Mouse (Mus musculus) forebrain, embryonic 13.5 days (tissue): ENCODE measurements around the gene Mr1. TPM values are rescaled to one million over a fixed set of nuclear protein-coding genes. Genes with fewer than 3 reads are reported as not detected.
A peak's percentile ranks its signal among the peaks of the same experiment; 100 is the strongest.

Experiments
- ATAC-seq: fragments of 200-750 bp; cut with Nextera tagmentation; 2 replicates; pipeline ENCODE4 v1.8.0; 2017
- H3K27ac ChIP-seq: fragments of 300-500 bp; sonication (generic); 2 replicates; pipeline ENCODE4 v1.5.1; 2015; ENCODE audit warnings: inconsistent platforms, mild to moderate bottlenecking, moderate library complexity
- H3K27me3 ChIP-seq: fragments of 300-500 bp; sonication (generic); 2 replicates; pipeline ENCODE4 v1.6.1; 2015; ENCODE audit warnings: mild to moderate bottlenecking, inconsistent platforms
- H3K36me3 ChIP-seq: fragments of 300-500 bp; sonication (generic); 2 replicates; pipeline ENCODE4 v1.6.1; 2015; ENCODE audit warnings: mild to moderate bottlenecking, inconsistent platforms; ENCODE audit not compliant: poor library complexity, severe bottlenecking
- H3K4me1 ChIP-seq: fragments of 300-500 bp; sonication (generic); 2 replicates; pipeline ENCODE4 v1.6.1; 2015; ENCODE audit warnings: inconsistent platforms
- H3K4me2 ChIP-seq: fragments of 300-500 bp; sonication (generic); 2 replicates; pipeline ENCODE4 v1.6.1; 2015; ENCODE audit warnings: inconsistent platforms, mild to moderate bottlenecking, moderate library complexity
- H3K4me3 ChIP-seq: fragments of 300-500 bp; sonication (generic); 2 replicates; pipeline ENCODE4 v1.5.1; 2015; ENCODE audit warnings: mild to moderate bottlenecking, inconsistent platforms
- H3K9ac ChIP-seq: fragments of 300-500 bp; sonication (generic); 2 replicates; pipeline ENCODE4 v1.6.1; 2015; ENCODE audit warnings: mild to moderate bottlenecking, inconsistent platforms
- H3K9me3 ChIP-seq: fragments of 300-500 bp; sonication (generic); replicated peaks from 2 replicates; pipeline ENCODE4 v1.6.1; 2016; ENCODE audit warnings: inconsistent platforms
- WGBS: fragments of 180-500 bp; shearing (Covaris S2); methylation state at CpG from one replicate; pipeline ENCODE4 v1.1.7; 2015; 5-methylcytosine and 5-hydroxymethylcytosine counted together
- polyA plus RNA-seq: library from polyadenylated mRNA; unstranded; fragments of >200 nt; fragmentation: Nextera tagmentation; extraction: Ambion mirVana; gene quantifications from 2 replicates; pipeline ENCODE4 v1.2.1, GENCODE M21; 2015

Gene Mr1
- polyA plus RNA-seq, 1 experiment from 2014 or later = 0.50 TPM

DNA sequence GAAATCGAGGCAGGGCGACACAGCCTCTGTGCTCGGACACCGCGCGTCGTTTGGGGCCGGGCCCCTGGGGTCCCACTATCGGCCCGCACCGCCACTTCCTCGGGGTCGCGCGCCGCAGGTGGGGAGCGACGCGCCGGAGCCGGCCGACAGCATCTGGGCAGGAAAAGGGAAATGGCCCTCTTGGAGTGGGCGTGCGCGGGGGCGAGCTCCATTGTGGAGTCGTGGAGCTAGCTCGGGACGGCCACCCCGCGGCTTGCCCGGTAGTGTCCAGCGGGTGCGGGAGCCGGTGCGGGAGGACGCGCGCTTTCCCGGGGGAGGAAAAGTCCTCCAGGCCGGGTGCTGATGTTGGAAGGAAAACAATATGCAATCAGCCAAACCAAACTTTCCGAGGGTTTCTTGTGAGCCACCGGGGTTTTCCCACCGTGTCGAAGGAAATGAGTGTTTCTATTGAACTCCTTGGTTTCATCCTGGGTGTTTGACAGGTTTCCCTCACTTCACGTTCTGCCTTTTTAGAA is 12.4 kb upstream of the Mr1 start:
- Histone ChIP-seq H3K4me2 (peak overlapping the region; percentile 74), H3K9me3 (no peaks in the 10 kb centered on the region), H3K27me3 (no peaks in the 10 kb centered on the region), H3K9ac (peak overlapping the region; percentile 92), H3K27ac (peak overlapping the region; percentile 85), H3K36me3 (no peaks in the 10 kb centered on the region), H3K4me1 (peaks cover 21% of the 10 kb centered on the region), H3K4me3 (peak overlapping the region; percentile 82)
- under 1% methylated on average over 46 of the region's 46 CpGs for WGBS
- ATAC-seq = peak; percentile 69; the same call in 1 of the 2 replicates

DNA sequence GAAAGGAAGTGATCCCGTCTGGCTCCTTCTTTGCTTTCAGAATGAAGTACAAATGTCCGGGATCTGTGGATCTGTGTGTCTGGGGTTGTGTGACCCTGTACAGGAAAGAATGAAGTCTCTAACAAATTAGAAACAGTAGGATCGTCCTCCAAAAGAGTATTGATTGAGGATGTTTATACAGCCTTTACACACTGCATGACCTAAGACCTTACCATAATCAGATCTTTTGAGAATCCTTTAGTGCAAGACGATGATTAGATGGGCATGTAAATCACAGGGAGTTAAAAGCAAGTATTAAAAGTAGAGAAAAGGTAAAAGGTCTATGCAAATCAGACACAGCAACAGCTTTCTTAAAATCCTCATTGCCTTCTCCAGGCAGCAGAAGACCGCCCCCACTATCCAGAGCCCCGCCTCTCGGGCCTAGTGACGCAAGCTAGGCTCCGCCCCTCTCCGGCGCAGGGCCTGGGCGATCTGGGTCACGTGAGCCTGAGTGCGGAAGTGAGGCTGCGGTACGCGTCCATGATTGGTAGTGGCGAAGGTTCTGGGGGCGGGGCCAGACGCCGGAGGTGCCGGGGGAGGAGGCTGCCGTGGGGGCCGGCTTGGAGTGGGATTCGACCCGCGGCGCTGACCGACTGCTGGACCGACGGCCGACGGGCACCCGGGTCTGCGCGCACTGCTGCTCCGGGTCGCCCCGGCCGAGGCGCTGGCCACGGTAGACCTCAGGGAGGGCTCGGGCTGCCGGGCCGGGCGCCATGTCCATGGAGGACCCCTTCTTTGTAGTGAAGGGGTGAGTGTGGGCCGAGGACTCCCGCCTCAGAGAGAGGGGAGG is 11.7 kb upstream of the Mr1 start, which contains the start of gene Stx6:
Stx6 (plus strand) TSS at position 575 of the 829 bp plus-strand sequence.
- peak within 1 kb of the TSS; percentile 74 for H3K4me2 ChIP-seq
- 4% methylated on average over 27 of the region's 48 CpGs for WGBS
- peak; percentile 99 for ATAC-seq
- peaks cover 20% of the 10 kb centered on the region for H3K4me1 ChIP-seq
- peak within 1 kb of the TSS; percentile 82 for H3K4me3 ChIP-seq
- H3K9me3 ChIP-seq = no peaks in the 10 kb centered on the region
- H3K27ac ChIP-seq = peak within 1 kb of the TSS; percentile 85
- H3K9ac ChIP-seq = peak within 1 kb of the TSS; percentile 92
- no peaks in the 10 kb centered on the region for H3K27me3 ChIP-seq
- no peaks in the 10 kb centered on the region for H3K36me3 ChIP-seq

DNA sequence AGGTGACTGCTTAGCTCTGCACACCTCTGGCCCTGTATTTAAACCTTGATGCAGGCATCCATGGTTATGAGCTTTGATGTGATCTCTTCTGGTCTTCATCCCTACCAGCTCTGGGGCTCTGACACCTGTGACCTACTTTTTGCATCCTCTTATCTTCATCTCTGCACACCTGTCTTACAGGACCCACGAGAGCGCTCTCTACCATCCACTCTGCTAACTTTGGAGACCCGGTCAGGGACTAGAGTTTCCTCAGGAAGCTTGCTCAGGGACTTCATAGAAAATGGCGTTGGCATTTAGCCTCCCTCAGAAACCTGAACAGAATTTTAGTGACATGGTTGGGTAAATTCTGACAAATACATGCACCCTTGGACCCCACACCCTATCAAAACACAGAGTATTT is 7.3 kb upstream of the Mr1 start:
- 74% methylated on average over 4 of the region's 4 CpGs for WGBS
- no peaks in the 10 kb centered on the region for H3K36me3 ChIP-seq
- no peaks in the 10 kb centered on the region for H3K27me3 ChIP-seq
- no peak overlapping the region for H3K27ac ChIP-seq
- H3K4me3 ChIP-seq = no peak overlapping the region
- no peak overlapping the region for H3K9ac ChIP-seq
- H3K9me3 ChIP-seq = no peaks in the 10 kb centered on the region
- no peak for ATAC-seq
- no peaks in the 10 kb centered on the region for H3K4me1 ChIP-seq
- no peak overlapping the region for H3K4me2 ChIP-seq

DNA sequence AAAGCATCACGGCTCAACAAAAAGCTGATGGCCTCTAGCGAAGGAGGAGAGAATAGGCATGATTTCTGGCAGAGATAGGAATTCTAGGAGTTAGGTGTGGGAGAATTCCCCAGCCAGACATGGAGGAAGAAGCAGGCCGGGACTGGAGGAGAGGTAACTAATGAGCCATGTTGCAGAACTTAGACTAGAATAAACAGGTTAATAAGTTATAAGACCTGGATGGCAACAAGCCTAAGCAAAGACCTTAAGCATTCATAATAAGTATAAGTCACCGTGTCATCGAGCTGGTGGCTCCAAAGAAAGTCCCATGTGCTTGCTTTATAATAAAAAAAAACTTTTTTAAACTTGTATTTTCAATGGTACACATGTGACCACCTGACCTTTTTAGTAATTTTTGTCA is 4.2 kb upstream of the Mr1 start:
- ATAC-seq = no peak
- no peak overlapping the region for H3K4me3 ChIP-seq
- H3K9ac ChIP-seq = no peak overlapping the region
- H3K36me3 ChIP-seq = no peaks in the 10 kb centered on the region
- no peaks in the 10 kb centered on the region for H3K9me3 ChIP-seq
- H3K4me2 ChIP-seq = no peak overlapping the region
- WGBS = 83% methylated on average over 5 of the region's 5 CpGs
- no peaks in the 10 kb centered on the region for H3K4me1 ChIP-seq
- no peak overlapping the region for H3K27ac ChIP-seq
- no peaks in the 10 kb centered on the region for H3K27me3 ChIP-seq

DNA sequence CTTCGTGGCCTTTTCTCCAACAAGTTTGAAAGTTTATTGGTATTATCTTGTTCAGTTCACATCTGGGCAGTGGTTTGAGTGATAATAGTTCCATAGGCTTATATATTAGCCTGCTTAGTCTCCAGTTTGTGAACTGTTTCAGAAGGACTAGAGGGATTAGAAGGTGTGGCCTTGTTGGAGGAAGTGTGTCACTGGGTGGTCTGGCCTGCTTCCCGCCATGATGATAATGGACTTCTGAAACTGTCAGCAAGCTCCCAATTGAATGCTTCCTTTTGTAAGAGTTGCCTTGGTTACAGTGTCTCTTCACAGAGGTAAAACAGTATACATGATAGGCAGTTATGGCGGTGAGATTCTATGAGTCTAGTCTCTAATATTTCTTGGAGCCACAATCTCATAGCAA is 2.8 kb upstream of the Mr1 start:
- Histone ChIP-seq H3K36me3 (no peaks in the 10 kb centered on the region), H3K27ac (no peak overlapping the region), H3K4me2 (no peak overlapping the region), H3K4me1 (no peaks in the 10 kb centered on the region), H3K4me3 (no peak overlapping the region), H3K27me3 (no peaks in the 10 kb centered on the region), H3K9ac (no peak overlapping the region), H3K9me3 (no peaks in the 10 kb centered on the region)
- no peak for ATAC-seq
- 87% methylated on average over 3 of the region's 3 CpGs for WGBS

DNA sequence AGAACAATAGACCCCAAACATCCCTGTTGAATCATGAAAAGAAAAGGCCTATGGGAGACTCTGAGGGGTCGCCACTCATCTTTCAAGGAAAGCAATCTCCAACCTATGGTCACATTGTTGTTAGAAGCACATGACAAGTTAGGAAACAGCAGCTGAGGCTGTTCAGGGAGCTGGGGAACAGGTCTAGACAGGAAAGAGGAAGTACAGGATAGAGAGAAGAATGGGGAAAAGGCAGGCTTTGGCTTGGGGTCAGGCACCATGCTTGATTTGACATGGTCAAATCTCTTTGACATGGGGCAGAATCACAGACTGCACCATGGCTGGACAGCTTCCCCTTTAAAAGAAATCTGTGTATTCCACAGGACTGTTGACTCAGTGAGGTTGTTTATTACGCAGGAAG is 614 bp upstream of the Mr1 start:
- Histone ChIP-seq H3K4me3 (no peak overlapping the region), H3K4me1 (no peaks in the 10 kb centered on the region), H3K36me3 (no peaks in the 10 kb centered on the region), H3K9me3 (no peaks in the 10 kb centered on the region), H3K4me2 (no peak overlapping the region), H3K27me3 (no peaks in the 10 kb centered on the region), H3K27ac (no peak overlapping the region), H3K9ac (no peak overlapping the region)
- WGBS = 92% methylated on average over 2 of the region's 2 CpGs
- no peak for ATAC-seq

DNA sequence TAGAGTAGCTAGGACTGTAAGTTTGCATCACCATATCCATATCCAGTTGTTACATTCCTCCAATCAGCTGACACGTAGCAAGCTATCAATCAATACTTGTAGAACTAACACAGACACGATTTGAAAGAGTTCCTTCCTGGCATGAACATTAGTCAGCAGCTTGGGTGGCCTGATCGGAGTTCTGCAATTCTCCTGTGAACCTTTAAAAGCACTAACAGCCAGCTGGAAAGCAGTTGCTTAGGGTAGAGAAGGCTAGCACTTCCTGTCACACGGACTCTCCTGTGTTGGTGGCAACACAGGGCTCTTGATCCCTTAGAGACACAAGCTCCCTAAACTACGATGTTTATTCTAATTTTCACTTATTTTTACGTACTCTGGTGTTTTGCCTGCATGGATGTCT is 994 bp downstream of the Mr1 start:
- no peak overlapping the region for H3K4me2 ChIP-seq
- no peak for ATAC-seq
- H3K36me3 ChIP-seq = no peaks in the 10 kb centered on the region
- H3K9ac ChIP-seq = no peak overlapping the region
- H3K9me3 ChIP-seq = no peaks in the 10 kb centered on the region
- no peak overlapping the region for H3K27ac ChIP-seq
- H3K27me3 ChIP-seq = no peaks in the 10 kb centered on the region
- WGBS = 77% methylated on average over 6 of the region's 6 CpGs
- no peaks in the 10 kb centered on the region for H3K4me1 ChIP-seq
- H3K4me3 ChIP-seq = no peak overlapping the region

DNA sequence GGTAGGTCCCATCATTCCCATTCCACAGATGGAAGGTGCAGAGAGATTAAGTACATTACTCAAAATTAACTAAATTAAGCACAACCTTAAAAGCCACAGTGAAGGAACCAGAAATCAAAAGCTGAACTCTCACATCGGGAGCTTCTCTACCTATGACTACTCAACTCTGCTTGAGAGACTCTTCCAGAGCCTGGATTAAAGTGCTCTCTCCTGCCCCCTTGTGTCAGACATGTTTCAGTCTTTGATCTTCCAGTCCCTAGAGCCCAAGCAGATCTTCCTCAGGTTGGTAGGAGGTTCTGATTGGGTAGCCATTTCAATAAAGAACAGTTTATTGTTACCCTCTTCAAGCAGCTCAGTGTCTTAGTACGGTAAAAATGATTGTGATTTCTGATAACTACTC is 6.5 kb downstream of the Mr1 start:
- 72% methylated on average over 2 of the region's 2 CpGs for WGBS
- no peak for ATAC-seq

DNA sequence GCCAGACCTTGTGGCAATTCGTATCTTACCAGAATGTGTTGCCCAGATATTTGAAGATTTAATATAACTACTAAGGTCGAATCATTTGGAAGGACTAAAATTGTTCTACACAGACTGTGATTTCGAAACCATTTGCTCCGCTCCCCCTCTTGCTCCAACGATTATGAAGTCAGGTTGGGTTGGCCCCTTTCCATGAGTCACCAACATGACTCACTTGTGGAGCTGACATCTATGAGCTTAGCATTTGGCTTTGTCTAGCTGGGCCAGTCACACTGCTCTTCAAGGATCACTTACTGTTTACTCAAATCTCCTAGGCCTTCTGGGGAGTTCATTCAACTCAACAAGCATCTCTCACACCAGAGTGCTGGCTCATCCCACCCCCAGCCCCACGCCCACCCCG is 7.8 kb downstream of the Mr1 start:
- Histone ChIP-seq H3K4me2 (no peak overlapping the region), H3K36me3 (no peaks in the 10 kb centered on the region), H3K4me3 (no peak overlapping the region), H3K27ac (no peak overlapping the region), H3K27me3 (no peaks in the 10 kb centered on the region), H3K9ac (no peak overlapping the region), H3K9me3 (no peaks in the 10 kb centered on the region), H3K4me1 (no peaks in the 10 kb centered on the region)
- ATAC-seq = no peak
- 95% methylated on average over 7 of the region's 7 CpGs for WGBS

More for the DNA sequence above, 6.5 kb downstream of the Mr1 start:
- H3K9ac ChIP-seq = no peak overlapping the region
- no peak overlapping the region for H3K27ac ChIP-seq
- H3K4me2 ChIP-seq = no peak overlapping the region
- no peaks in the 10 kb centered on the region for H3K36me3 ChIP-seq
- H3K27me3 ChIP-seq = no peaks in the 10 kb centered on the region
- H3K4me1 ChIP-seq = no peaks in the 10 kb centered on the region
- H3K9me3 ChIP-seq = no peaks in the 10 kb centered on the region
- H3K4me3 ChIP-seq = no peak overlapping the region

DNA sequence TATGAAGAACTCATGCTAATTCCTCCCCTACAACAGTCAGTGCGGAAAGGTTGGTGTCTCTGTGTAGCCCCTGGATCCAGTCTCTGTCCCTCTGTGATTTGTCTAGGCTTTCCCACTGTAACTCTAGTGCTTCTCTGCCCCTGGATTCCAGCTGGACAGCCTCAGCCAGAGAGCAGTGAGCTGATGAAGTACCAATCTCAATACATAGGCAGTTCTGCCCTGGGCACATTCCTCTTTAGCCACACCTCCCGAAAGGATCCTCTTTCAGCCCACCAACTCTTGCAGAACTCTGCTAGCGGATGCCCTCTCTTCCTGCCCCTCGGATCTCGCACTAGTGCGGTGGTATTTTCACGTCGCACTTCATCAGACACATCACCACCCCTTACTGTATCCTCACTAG is 11.7 kb downstream of the Mr1 start:
- ATAC-seq = no peak
- no peak overlapping the region for H3K4me3 ChIP-seq
- 70% methylated on average over 8 of the region's 8 CpGs for WGBS

DNA sequence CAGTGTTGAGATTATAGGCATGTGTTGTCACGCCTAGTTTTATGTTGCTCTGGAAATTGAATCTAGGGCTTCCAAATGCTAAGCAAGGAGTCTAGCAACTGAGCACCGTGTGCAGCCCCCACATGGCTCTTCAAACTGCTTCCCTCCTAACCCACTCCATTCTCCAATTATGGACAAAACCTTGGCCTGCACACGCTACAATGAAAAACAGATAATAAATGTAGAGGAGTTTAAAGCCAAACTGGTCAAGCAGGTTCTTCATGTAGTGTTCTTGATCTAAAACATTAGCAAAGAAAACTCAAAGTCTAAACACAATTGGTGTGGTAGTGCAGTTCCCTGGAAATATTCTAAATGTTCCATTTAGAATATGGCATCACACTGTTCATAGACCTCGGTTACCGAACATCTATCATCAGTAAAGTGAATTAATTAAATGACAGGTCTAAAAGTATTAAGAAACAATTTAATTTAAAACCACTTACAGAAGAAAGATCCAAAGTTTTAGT is 19.1 kb downstream of the Mr1 start:
- Histone ChIP-seq H3K36me3 (no peaks in the 10 kb centered on the region), H3K4me2 (no peak overlapping the region), H3K4me1 (0 out of 2 replicates have a peak, but pooled peaks cover 3% of the 10 kb centered on the region), H3K9me3 (no peaks in the 10 kb centered on the region), H3K9ac (no peak overlapping the region), H3K27me3 (no peaks in the 10 kb centered on the region), H3K27ac (no peak overlapping the region), H3K4me3 (no peak overlapping the region)
- no peak for ATAC-seq
- WGBS = 91% methylated on average over 5 of the region's 5 CpGs

More for the DNA sequence above, 11.7 kb downstream of the Mr1 start:
- Histone ChIP-seq H3K9me3 (no peaks in the 10 kb centered on the region), H3K9ac (no peak overlapping the region), H3K36me3 (no peaks in the 10 kb centered on the region), H3K4me2 (no peak overlapping the region), H3K27me3 (no peaks in the 10 kb centered on the region), H3K27ac (no peak overlapping the region), H3K4me1 (no peaks in the 10 kb centered on the region)

DNA sequence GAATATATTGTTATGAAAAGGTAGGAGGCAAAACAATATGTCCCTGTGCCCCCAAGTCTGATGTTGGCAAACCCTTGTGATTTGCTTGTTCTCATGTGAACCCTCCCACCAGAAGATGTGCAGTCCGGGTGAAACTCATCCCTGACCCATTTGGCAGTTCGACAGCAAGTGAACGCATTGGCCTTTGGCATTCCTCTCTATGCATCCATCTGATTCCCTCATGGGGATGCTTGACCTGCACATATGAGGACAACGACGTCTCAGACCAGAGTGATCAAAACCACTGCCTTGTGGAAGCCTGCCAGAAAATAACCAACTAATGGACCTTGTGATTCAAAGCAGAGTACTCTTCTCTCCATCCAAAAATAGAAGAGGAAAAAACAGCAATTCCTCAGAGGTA is 19.9 kb downstream of the Mr1 start:
- no peak overlapping the region for H3K27ac ChIP-seq
- WGBS = 89% methylated on average over 5 of the region's 5 CpGs
- H3K36me3 ChIP-seq = no peaks in the 10 kb centered on the region
- no peaks in the 10 kb centered on the region for H3K27me3 ChIP-seq
- ATAC-seq = no peak
- H3K4me1 ChIP-seq = 0 out of 2 replicates have a peak, but pooled peaks cover 3% of the 10 kb centered on the region
- H3K9ac ChIP-seq = no peak overlapping the region
- H3K4me2 ChIP-seq = no peak overlapping the region
- no peak overlapping the region for H3K4me3 ChIP-seq
- H3K9me3 ChIP-seq = no peaks in the 10 kb centered on the region
